Mouse (Mus musculus) frontal cortex, postnatal 14 days (tissue): ENCODE data around the gene Ppp1r13b.

Experiments used
- DNase-seq, 2 experiments: peaks; one replicate each; pipeline ENCODE4 v3.0.0; 2022; ENCODE audit warnings: low spot score in 2 of 2

Gene Ppp1r13b

DNA sequence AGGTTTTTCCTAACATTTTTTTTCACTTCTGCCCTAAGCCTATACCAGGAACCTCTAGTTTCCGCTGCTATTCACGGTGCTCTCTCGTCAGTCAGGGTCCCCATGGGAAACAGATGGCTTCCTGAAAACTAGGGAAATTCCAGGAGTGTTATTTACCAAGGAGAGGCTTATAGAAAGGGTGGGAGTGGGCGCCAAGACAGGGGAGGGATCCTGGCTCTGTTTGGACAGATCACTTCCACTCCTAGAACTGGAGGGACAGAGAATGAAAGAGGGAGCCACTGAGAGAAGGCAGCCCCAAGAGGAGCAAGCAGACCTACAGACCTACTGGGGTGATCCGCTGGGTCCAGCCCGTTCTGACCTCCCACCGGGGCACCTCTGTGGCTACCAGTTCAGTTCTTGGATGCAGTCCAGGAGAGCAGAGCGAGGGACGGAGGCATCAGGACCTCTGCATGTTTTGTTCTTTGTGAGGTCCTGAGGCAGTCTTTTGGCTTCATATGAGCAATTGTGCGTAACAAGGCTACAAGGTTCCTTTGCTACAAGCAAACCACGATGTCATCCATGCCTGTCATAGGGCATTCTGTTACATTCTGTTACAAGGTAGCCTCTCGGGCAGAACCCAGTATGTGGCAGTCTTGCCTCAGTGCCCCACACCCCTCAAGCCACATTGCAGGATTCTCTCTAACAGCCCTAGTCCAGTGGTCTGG, 8.8 kb upstream of the Ppp1r13b start:
- no peak for DNase-seq

DNA sequence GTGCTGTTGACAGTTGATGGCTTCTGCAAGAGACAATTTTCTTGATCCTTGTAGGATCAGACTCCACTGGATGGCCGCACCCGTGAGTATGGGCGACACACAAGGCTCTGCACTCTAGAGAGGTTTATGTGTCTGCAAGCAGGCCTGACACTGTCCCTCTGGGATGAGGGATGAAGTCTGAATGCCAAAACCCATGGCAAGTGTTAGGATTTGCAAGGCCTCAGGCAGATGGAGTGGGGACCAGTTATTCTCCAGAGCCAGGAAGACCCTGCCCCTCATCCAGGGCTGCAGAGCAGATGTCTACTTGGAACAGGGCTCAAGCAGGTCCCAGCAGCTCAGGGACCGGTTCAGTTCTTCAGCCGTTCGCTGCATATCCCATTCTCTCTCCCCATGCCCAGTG, 7.9 kb upstream of the Ppp1r13b start:
- no peak for DNase-seq

DNA sequence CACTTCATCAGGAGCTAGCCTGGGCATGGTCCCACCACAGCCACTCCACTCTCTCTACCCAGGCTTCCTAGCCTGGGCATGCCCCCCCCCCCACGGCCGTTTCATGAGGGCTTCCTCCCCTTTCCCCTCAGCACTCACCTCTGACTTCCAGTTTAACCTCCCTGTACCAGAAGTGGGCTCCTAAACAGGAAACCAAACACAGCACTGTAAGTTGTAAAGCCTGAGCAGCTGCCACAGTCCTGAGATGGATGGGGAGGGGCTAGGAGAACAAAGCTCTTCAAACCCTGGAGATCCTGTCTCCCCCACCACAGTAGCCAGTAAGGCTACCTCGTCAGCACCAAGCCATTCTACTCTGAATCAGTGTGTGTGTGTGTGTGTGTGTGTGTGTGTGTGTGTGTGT, 6.1 kb upstream of the Ppp1r13b start:
- no peak for DNase-seq

DNA sequence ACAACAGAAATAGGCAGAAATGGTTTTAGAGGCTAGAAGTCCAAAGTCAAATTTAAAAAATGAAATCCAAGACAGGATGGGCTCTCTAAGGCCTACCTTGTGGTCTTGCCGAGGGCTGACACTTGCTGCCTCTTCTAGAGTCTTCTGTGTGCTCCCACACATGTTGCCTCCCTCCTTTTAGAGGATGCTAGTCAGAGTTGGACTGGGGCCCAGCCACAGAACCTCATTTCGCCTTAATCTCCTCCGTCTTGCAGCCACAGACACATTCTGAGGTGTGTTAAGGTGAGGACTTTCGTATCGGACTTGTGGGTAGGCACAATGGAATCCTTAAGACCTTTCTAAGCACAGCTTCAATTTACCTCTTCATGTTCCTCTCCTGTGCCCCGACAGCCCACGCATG, 4.9 kb upstream of the Ppp1r13b start:
- no peak for DNase-seq

DNA sequence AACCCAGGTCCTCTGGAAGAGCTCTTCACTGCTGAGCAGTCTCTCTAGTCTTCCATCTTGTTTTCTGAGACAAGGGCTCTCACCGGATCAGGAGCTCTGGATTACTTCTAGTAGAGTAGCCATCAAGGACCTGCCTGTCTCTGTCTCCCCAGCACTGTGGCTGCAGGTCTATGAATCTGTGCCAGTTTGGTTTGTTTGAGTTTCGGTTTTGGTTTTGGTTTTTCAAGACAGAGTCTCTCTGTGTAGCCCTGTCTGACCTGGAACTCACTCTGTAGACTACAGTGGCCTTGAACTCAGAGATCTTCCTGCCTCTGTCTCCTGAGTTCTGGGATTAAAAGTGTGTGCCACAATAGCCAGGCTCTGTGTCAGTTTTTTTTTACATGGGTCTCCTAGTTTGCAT, 3.9 kb upstream of the Ppp1r13b start:
- DNase-seq: no peak

DNA sequence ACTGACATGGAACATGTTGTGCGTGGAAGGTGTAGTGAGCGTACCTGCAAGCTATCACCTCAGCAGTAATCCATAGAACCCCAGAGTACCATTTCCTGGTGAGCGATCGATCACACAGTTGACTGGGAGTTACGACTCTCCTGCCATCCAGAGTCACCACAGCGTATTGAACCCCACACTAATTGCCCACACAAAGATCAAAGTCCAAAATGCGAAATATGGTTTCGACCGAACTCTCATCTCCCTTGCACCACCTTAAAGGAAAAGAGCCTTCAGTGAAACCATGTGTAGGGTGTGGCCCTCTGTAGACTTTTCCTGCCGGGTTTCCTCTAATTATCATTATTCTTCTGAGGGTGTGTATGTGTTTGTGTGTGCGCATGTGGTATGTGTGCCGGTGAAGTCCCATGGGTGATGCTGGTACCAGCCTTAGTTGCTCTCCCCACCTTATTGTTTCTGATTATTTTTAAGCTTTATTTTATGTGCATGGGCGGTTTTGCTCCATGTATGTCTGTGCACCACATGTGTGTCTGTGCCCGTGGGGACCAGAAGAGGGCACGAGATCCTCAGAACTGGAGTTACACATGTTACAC, 3.4 kb upstream of the Ppp1r13b start:
- no peak for DNase-seq

DNA sequence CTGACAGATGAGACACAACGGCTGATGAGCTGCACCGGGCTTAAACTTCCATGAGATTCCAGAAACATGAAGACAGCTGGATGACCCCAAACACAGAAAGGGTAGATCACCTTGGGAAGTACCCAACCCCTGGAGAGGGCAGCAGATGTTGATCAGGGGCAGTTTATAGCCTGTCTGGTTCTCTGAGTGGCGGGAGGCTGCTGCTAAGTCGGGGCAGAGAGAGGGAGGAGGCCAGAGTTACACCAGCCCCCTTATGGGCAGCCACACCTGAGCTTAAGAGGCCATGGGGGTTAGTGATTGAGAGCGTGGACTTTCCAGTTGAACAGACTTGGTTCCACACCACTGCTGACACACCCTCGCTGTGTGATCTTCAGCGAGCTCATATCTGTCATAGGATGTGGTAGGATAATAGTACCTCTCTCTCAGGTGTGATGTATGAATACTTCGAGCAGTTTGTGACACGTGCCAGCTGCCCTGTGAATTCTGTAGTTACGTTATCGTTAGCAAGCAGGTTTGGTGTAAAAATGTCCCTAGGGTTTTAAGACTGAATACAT, 1.2 kb upstream of the Ppp1r13b start:
- no peak for DNase-seq

DNA sequence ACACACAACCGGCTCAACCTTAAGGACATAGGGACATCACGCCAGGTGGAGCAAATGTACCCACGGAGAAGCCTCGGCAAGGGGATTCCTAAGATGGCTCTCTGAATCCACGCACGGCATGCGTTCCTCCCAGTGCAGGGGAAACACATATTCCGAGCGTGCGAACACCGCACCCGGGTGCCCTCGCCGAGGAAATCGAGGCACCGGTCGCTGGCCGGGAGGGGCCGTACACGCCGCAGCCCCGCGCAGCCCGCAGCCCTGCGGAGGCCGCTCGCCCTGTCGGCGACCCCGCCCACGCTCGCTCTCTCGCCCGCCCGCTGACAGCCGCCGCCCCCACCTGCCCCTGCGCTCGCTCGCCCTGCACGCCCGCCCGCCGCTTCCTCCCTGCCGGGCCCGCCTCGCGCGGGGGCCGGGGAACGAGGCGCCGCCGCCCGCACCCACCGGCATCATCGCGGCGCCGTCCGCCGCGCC, 454 bp downstream of the Ppp1r13b start:
- peak in 1 of 2 experiments; percentile 43 for DNase-seq

DNA sequence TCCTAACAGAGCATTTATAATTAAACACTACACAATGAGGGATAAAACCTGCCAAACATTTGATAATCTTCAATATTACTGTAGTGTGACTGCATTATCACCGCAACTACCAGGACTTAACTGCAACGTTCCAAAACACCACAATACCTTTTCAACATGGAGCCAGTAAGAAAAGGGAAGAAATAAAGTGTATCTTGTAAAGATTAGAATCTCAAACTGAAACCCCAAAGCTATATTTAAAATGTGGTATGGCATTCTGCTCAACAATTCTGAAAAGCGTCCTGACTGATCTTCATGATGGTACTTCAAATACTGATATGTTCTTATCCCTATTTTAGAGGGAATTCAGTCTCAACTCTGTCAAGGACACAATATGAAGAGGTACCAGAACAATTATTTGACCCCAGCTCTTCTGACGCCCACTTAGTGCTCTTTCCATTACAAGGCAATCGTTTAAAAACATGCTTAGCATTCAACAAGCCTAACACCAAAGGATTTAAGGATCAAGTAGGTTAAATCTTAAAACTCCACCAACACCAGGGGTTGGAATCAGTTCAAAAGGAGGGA, 1.5 kb downstream of the Ppp1r13b start:
- no peak for DNase-seq

DNA sequence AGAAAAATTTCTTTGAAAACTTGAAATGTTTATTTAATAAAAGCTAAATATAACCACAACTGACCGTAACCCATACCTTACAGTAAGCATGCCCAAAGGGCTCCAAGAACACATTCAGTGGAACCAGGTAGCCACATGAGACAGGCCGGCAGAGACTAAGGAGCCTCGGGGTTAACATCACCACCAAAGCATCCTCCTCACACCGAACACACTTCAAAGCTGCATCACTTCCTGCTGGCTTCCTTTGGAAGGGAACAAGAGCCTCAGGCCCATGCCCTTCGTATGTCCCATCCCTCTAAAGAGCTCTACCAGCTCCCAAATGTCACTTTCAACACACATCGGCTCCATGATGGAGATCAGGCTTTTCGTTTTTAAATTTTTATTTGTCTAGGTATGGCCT, 5.4 kb downstream of the Ppp1r13b start:
- DNase-seq: no peak

DNA sequence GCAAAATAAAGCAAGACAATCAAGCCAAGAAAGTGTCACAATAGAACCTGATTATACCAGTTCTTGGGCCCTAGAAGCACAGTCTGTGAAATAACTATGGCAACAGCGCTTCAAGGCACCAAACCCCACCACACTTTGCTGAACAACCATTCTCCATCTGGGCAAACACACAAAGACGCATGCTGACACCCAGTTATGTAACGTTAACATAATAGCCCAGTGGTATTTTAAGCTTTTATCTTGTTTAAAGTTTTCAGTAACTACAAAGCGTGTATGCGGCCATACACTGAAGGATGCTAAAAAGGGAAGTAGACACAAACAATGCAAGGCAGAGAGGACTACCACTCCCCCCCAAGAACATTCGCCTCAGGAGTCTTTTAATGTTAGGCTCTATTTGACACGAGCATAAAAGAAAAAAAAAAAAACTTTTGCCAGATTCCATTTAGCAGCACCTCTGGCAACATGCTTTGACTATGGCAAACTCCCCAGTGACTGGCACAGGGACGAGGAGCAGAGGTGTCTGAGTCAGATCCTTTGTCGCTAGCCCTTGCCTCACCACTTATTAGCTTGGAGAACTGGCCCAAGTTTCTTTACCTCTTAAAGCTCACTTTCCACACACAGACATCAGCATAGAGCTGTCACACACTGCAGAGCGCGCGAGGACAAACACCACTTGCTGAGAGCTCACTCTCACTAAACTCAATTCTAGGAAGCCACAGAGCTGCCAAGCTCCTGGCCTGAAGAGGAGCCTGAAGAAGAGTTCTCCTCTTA, 6.6 kb downstream of the Ppp1r13b start:
- peak in 1 of 2 experiments; percentile 47 for DNase-seq

DNA sequence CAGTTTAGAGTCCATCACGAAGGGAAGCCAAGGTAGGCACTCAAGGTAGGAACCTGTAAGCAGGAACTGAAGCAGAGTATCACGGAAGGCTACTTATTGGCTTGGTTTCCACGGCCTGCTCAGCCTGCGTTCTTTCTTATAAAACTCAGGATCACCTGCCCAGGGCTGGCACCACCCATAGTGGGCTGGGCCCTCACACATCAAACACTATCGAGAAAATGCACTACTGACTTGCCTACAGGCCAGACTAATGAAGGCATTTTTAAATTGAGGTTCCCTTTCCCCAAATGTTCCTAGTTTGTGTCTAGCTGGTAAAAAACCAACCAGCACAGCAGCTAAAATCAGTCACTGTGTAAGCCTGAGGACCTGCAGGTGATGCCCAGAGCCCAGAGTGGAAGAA, 8.3 kb downstream of the Ppp1r13b start:
- no peak for DNase-seq

DNA sequence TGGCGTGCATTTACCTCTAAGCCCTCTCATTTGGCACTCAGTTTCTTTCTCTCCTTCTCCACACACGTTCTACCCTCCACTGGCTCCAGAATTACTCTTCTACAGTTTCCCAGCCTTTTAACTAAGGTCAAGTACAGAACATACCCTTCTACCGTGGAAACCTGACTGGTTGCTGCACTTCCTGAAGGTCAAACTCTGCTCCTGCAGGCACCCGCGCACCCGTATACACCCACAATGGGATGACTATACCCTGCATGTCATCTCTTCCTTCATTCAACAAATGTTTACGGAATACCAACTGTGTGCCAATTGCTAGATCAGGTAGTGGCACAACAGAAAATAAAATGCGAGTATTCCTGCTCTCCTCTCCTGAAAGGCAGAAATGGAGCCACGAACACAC, 9.2 kb downstream of the Ppp1r13b start:
- DNase-seq: no peak

DNA sequence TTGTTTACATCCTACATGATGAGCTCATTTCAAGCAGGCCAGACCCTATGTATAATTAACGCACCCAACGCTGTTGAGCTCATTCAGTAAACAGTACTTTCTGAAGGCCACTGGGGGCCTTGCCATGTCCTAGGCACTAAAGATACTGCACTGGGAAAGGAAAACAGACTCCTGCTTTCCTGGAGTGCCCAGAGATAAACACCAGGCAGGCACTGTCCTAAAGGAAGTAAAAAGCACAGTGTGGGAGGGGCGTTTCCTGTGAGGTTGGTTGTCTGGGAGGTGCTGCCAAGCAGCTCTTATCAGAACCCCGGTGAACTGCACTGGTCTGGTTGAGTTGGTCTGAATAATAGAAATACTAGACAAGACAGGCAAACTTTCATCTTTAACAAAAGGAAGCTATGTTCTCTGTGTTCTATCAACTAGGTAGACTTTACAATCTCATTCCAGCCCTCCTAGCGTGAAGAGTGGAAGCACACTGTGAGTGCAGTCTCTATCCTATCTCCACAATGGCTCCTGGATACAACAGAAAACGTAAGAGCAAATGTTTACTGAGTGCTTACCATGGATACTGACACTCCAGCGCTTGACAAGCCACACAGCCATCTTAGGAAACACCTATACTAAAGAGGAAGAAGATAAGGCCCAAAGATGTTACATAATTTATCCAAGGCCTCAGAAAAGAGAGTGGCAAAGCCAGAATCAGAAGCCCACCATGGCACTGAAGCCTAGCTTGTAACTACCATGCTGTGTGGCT, 10.8 kb downstream of the Ppp1r13b start:
- no peak for DNase-seq

DNA sequence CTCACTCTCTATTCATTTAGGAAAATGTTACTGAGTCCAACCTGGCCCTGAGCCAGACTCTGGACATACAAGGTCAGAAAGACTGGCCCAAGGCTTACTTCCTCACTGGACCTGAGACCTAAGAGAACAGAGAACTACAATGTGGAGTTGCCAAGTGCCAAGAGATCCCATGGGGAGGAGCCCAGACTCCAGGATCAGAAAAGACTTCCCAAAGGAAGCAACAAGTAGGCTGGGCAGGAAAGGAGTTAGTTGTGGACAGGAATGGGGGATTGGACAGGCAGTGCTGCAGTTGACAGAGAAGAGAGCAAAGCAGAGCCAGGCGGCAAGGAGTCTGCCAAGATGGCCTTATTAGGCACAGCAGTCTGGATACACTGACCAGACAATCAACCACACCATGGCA, 13.8 kb downstream of the Ppp1r13b start:
- no peak for DNase-seq

DNA sequence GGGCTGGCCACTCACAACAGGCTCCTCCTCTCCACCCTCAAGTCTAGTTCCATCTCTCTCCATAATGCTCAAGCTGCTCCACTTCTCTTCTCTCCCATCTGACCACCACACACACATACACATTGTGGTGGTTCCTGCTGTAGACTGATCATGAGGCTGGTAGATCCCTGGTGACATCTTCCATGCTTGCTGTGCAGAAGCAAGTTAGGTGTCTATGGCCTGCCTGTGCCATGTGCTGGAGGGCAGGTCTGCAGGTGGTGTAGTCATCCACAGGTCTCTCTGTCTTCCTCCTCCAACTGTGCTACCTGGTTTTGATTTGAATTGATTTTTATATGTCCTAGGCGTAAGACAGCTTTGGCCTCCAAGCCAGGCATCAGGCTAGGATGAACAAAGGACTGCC, 14.9 kb downstream of the Ppp1r13b start:
- DNase-seq: no peak

DNA sequence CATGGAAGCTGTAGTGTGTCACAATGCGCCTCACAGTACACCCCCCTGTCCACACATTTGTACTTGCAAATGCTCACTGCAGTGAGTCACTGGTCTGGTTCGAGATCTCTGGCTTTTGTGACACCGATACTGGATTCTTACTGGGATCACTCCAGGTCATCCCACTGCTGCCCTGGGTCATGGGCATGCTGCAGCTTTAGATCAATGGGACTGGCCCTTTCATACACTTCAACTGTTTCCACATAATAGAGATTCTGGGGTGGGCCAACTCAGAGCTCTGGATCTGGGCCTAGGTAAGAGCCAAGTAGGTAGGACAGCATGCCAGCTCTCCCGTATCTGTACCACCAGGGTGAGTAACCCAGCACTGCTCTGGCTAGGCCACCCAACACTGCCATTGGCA, 16.1 kb downstream of the Ppp1r13b start:
- no peak for DNase-seq

DNA sequence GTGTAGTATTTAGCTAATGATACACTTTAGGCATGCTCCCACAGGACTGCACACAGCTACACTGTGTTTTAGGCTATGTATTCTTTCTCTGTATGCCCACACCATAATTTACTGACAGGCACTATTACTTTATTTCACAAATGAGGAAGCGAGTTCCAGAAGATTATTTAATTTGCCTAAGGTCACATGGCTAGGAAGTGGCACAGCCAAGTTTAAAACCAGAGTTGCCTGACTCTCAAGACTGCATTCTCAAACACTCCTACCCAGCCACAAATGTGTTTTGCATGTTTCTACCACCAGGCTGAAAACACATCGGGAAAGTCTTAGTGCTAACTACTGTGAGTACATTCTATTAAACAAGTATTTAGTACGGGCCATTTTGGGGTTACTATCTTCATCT, 18.7 kb downstream of the Ppp1r13b start:
- DNase-seq: no peak

DNA sequence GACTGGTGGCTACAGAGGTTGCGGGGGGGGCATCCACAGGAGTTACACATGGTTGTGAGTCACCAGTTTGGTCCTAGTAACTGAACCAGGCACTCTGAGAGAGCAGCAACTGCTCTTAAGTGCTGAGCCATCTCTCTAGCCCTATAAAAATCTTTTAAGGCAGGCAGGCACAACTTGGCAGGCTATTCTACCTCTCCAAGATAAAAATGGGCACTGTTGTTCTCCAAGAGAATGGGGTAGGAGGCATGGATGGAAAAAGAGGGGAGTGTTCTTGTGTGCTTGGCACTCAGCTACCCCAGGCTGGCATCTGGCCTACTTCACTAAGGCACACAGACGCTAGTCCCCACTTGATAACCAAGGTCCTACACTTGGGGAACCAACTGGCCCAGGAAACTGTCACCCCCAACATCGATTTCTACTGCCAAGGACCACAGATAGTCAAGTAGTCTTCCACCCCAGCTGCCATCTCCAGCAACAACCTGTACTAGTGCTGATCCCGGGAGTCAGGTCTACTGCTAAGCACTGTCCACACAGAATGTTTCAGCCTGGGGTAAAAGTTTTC, 19.5 kb downstream of the Ppp1r13b start:
- DNase-seq: no peak

DNA sequence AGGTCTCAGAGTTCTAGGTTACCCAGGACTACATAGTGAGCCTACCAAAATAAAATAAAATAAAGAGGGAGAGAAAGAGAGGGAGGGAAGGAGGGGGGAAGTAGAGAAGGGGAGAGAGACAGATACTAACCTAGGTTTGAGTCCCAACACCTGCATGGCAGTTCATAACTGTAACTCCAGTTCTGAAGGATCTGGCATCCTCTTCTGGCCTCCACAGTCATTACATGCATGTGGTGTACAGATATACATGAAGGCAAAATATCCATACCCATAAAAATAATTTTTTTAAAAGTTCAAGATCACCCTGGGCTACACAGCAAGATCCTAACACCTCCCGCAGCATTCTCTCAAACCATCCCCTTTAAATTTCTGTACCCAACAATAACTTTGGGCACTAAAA, 20.9 kb downstream of the Ppp1r13b start:
- DNase-seq: no peak

DNA sequence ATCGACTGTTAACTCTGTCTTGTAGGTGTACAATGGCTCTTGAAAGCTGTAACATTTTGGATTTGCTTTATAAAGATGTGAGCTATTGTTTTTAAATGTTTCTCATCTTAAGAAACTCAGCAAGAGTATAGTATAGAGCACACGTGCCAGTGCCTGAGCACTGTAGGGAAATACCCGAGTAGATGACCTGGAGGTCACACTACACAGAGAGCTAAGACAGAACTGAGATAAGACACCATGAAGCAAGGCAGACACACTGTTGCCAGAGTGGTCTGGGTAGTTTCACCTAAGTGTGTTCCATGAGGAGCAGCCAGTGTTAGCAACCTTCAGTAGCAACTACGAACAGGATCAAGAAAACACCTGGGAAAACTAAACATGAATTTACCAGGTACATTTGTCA, 25.1 kb downstream of the Ppp1r13b start:
- DNase-seq: no peak
